Mouse (Mus musculus): Measurements from ENCODE around the gene Akap13.

DNA sequence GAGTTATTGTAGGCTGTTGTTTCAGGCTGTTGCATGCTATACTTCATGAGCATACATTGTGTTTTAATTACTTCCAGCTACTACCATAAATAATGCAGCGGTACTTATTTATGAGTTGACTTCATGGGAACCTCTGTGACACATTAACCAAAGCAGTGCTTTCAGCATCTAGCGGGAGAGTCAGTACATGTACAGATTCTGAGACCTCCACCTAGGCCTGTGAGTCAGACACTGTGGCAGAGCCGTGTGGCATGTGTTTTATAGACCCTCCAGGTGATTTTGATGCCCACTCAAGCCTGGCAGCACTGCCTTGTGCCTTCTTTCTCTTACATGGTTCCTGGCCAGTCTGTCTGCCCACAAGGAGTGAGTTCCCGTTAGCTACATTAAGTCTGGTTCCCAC, 266.0 kb downstream of the Akap13 start:
- TF ChIP-seq CTCF (IDR thresholded peaks at IDR 0.05; ENCODE audit: low read depth) = no peak
- TF ChIP-seq EP300 (IDR thresholded peaks at IDR 0.05; ENCODE audit: low read depth) = no peak

All from heart, postnatal 0 days (tissue).